ENCODE assay signal across 7 mouse cellular contexts in genomic region chr12:113157002-113157401, GRCm38 (mm10). TPM values are rescaled to one million over a fixed set of nuclear protein-coding genes. Genes with fewer than 3 reads are reported as not detected.
DNase-seq lines count a peak whose midpoint lies in the region; ATAC-seq and TF ChIP-seq lines count a peak whose summit lies in the region.

No protein-coding gene starts in this region.

- no peak for ATAC-seq in lung, embryonic 16.5 days (ENCODE audit: low read depth)
- no peak for ATAC-seq in intestine, postnatal 0 days

- no peaks in the 10 kb centered on the region for H3K9me3 ChIP-seq in lung, embryonic 16.5 days (ENCODE audit: control insufficient read depth, low read length)
- H3K9me3 ChIP-seq in intestine, postnatal 0 days (ENCODE audit: control insufficient read depth) = no peaks in the 10 kb centered on the region

- H3K27ac ChIP-seq in lung, embryonic 16.5 days (ENCODE audit: low read length) = peak overlapping the region; percentile 87
- no peak overlapping the region for H3K27ac ChIP-seq in embryonic fibroblast, embryonic 13.5 days (ENCODE audit: insufficient read depth, low read length)
- no peak overlapping the region for H3K27ac ChIP-seq in intestine, postnatal 0 days (ENCODE audit: low read depth, low read length)

- 19% methylated on average over 8 of the region's 8 CpGs for WGBS in lung, embryonic 16.5 days
- 20% methylated on average over 8 of the region's 8 CpGs for WGBS in intestine, postnatal 0 days

- no peaks in the 10 kb centered on the region for H3K27me3 ChIP-seq in lung, embryonic 16.5 days (ENCODE audit: control insufficient read depth, insufficient read depth, low read depth, low read length)
- H3K27me3 ChIP-seq in intestine, postnatal 0 days (replicated peaks; ENCODE audit: control insufficient read depth, insufficient read depth, low read length) = no peaks in the 10 kb centered on the region

- peak overlapping the region; percentile 84 for H3K4me3 ChIP-seq in lung, embryonic 16.5 days (ENCODE audit: low read length)
- peak overlapping the region; percentile 63 for H3K4me3 ChIP-seq in embryonic fibroblast, embryonic 13.5 days (ENCODE audit: insufficient read depth, low read length)
- H3K4me3 ChIP-seq in intestine, postnatal 0 days (ENCODE audit: low read depth, low read length) = peak overlapping the region; percentile 64

- peak overlapping the region; percentile 75 for H3K9ac ChIP-seq in lung, embryonic 16.5 days (ENCODE audit: low read length)
- H3K9ac ChIP-seq in intestine, postnatal 0 days (ENCODE audit: low read depth, low read length) = no peak overlapping the region

- TF ChIP-seq CTCF in embryonic fibroblast, embryonic 13.5 days (IDR thresholded peaks at IDR 0.05; ENCODE audit: borderline replicate concordance, insufficient read depth, low read length) = no peak
- no peak for TF ChIP-seq CTCF in intestine, postnatal 0 days (IDR thresholded peaks at IDR 0.05; ENCODE audit: low read depth)

- peaks cover 7% of the 10 kb centered on the region for H3K36me3 ChIP-seq in lung, embryonic 16.5 days (ENCODE audit: control insufficient read depth, insufficient read depth, low read length)
- peaks cover 6% of the 10 kb centered on the region; the same call in 1 of the 2 replicates for H3K36me3 ChIP-seq in intestine, postnatal 0 days (ENCODE audit: control insufficient read depth, insufficient read depth)

- no peak for DNase-seq in lung, adult 18-20 months
- DNase-seq in skeletal muscle tissue, adult 2 months (ENCODE audit: low read depth, low spot score) = peak; percentile 39
- no peak for DNase-seq in layer of hippocampus, postnatal 25 days (ENCODE audit: extremely low spot score in 1 of 2, low spot score in 1 of 2)
- no peak for DNase-seq in right cerebral cortex, postnatal 14 days

- TF ChIP-seq POLR2A in embryonic fibroblast, embryonic 13.5 days (IDR thresholded peaks at IDR 0.05; ENCODE audit: low read depth, low read length) = no peak

- peaks cover 20% of the 10 kb centered on the region for H3K4me1 ChIP-seq in lung, embryonic 16.5 days (replicated peaks; ENCODE audit: control insufficient read depth, insufficient read depth, low read length)
- 0 out of 2 replicates have a peak, but pooled peaks cover 12% of the 10 kb centered on the region for H3K4me1 ChIP-seq in embryonic fibroblast, embryonic 13.5 days (ENCODE audit: control insufficient read depth, insufficient read depth, low read length)
- H3K4me1 ChIP-seq in intestine, postnatal 0 days (replicated peaks; ENCODE audit: control insufficient read depth, insufficient read depth, low read length) = peaks cover 3% of the 10 kb centered on the region

- peak overlapping the region; percentile 88 for H3K4me2 ChIP-seq in lung, embryonic 16.5 days (ENCODE audit: low read depth, low read length)
- H3K4me2 ChIP-seq in intestine, postnatal 0 days (replicated peaks; ENCODE audit: low read depth) = peak overlapping the region; percentile 88

RNA-seq across cellular contexts. Expression of gene Tedc1, which starts 0.8 kb away (rescaled TPM):
- 31.4 and 34.5 TPM in 2 replicates for polyA plus RNA-seq in lung, embryonic 16.5 days (2015; fragmentation: Nextera tagmentation; extraction: Ambion mirVana)
- polyA plus RNA-seq in embryonic fibroblast, embryonic 13.5 days (2011; ENCODE audit: insufficient read length, low read depth, missing spikeins) = 10.1 and 12.2 TPM in 2 replicates
- 5.5 and 6.8 TPM in 2 replicates for polyA plus RNA-seq in intestine, postnatal 0 days (2015; fragmentation: Nextera tagmentation; extraction: Ambion mirVana)
- 1 to 10 TPM; 1.1 to 1.2 TPM for total RNA-seq in layer of hippocampus, postnatal 25 days (2021)

RNA-seq across cellular contexts. Expression of gene Crip1, which starts 10.9 kb away (rescaled TPM):
- polyA plus RNA-seq in lung, embryonic 16.5 days (2015; fragmentation: Nextera tagmentation; extraction: Ambion mirVana) = 565 and 642 TPM in 2 replicates
- 75.5 and 79.9 TPM in 2 replicates for polyA plus RNA-seq in embryonic fibroblast, embryonic 13.5 days (2011; ENCODE audit: insufficient read length, low read depth, missing spikeins)
- 1,918 and 1,992 TPM in 2 replicates for polyA plus RNA-seq in intestine, postnatal 0 days (2015; fragmentation: Nextera tagmentation; extraction: Ambion mirVana)
- total RNA-seq in layer of hippocampus, postnatal 25 days (2021) = 10 to 100 TPM in 1 of 2 experiments, 1 to 10 TPM in 1; 7.6 to 12.6 TPM

RNA-seq across cellular contexts. Expression of gene Crip2, which starts 17.0 kb away (rescaled TPM):
- polyA plus RNA-seq in lung, embryonic 16.5 days (2015; fragmentation: Nextera tagmentation; extraction: Ambion mirVana) = 550 and 593 TPM in 2 replicates
- 52.9 and 129 TPM in 2 replicates for polyA plus RNA-seq in embryonic fibroblast, embryonic 13.5 days (2011; ENCODE audit: insufficient read length, low read depth, missing spikeins)
- 90.4 and 96.8 TPM in 2 replicates for polyA plus RNA-seq in intestine, postnatal 0 days (2015; fragmentation: Nextera tagmentation; extraction: Ambion mirVana)
- total RNA-seq in layer of hippocampus, postnatal 25 days (2021) = 100 to 1,000 TPM; 110 to 113 TPM

RNA-seq across cellular contexts. Expression of gene Tmem121, which starts 28.7 kb away (rescaled TPM):
- polyA plus RNA-seq in lung, embryonic 16.5 days (2015; fragmentation: Nextera tagmentation; extraction: Ambion mirVana) = 4.7 and 5.8 TPM in 2 replicates
- polyA plus RNA-seq in embryonic fibroblast, embryonic 13.5 days (2011; ENCODE audit: insufficient read length, low read depth, missing spikeins) = 7.2 and 8.3 TPM in 2 replicates
- 3.4 and 3.5 TPM in 2 replicates for polyA plus RNA-seq in intestine, postnatal 0 days (2015; fragmentation: Nextera tagmentation; extraction: Ambion mirVana)
- total RNA-seq in layer of hippocampus, postnatal 25 days (2021) = 10 to 100 TPM; 22.6 to 23.3 TPM

RNA-seq across cellular contexts. Expression of gene Mta1, which starts 58.9 kb away (rescaled TPM):
- polyA plus RNA-seq in lung, embryonic 16.5 days (2015; fragmentation: Nextera tagmentation; extraction: Ambion mirVana) = 11.2 and 12.2 TPM in 2 replicates
- polyA plus RNA-seq in embryonic fibroblast, embryonic 13.5 days (2011; ENCODE audit: insufficient read length, low read depth, missing spikeins) = 83.2 and 86.5 TPM in 2 replicates
- polyA plus RNA-seq in intestine, postnatal 0 days (2015; fragmentation: Nextera tagmentation; extraction: Ambion mirVana) = 4.9 and 5.6 TPM in 2 replicates
- total RNA-seq in layer of hippocampus, postnatal 25 days (2021) = 10 to 100 TPM; 73.9 to 84.4 TPM
